Mouse (Mus musculus): ENCODE results near the gene Lrrc25.
"Not testable (repeated sequence)": the region's sequence is repeated elsewhere in the genome, so short reads cannot be mapped to it uniquely, and the experiment has no call there.

Lrrc25 gene

DNA sequence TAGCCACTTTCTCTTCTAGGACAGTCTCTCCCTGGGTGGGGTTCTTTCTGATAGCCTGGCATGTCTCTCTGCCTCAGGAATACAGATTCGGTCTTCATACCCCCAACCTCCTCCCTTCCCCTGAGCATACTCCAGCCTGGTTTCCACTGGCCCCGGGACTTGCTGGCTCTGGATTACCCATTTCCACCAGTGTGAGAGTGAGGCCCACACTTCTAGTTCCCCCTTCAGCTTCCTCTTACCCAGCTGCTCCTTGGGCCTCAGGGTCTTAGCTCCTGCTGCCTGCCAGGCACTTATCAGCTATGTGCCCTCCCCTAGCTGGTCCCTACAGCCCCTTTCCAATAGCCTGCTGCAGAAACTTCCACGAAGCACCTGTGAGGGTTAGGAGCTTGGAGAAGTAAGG, at the start of gene Lrrc25:
Lrrc25 (plus strand) TSS at position 262 of the 400 bp plus-strand sequence.
- no peak for DNase-seq

DNA sequence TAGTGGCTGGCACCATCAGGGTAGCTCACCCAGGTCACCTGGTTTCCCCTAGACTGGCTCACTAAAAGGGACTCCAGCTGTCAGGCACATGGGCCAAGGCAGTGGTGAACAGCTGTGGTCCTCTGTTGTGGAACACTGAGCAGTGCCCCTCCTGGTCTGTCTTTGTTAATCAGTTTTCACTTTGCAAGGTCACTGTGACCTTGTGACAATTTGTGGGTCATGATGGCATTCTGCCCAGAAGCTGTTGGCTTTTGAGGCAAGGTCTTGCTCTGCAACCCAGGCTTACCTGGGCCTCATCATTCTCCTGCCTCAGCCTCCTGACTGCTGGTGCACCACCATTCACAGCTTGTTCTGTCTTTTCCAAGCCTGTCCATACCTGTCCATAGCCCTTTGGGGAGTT, 45.6 kb upstream of the Lrrc25 start:
- DNase-seq: no peak

DNA sequence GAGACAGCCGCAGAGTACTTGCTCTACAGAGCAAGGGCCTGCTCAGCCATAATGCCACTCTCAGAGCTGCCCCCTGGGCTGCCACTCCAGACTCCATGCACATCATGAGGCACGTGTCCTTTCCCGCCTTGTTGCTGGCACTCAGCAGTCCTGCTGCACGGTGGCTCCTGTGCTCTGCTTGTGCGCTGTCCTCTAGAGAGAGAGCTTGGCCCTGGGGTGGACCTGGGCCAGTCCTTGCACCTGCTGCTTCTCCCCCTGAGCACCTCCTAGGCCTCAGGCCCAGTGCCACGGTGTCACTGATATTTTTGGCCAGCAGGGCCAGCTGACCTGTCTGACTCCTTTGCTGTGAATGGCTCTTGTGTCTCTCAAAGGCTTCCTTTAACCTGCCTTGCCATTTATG, 45.0 kb upstream of the Lrrc25 start:
- no peak for DNase-seq

DNA sequence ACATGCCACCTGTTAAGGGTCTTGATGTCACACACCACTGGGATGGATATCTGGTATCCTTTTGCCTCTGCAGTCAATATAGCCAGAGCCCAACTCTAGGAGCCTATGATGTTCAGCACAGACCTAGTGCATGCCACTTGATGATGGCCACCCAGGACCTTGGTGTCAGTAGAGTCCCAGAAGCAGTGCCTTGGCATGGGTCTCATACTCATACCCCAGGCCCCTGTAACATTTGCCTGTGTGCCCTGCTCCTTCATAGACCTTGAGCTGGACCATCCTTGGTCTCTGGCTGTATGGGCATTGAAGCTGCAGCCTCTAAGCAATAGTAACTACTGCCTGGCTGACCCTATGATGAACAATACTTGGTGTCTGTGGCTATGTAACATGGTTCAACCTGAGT, 41.7 kb upstream of the Lrrc25 start:
- DNase-seq: no peak

GRCm38 (mm10) chr8:70574915-70575314, 41.0 kb upstream of the Lrrc25 start:
- DNase-seq: peak; percentile 83

- DNase-seq: no peak
These were observed 38.7 kb upstream of the Lrrc25 start for GRCm38 (mm10) chr8:70577207-70577606.

- DNase-seq: peak; percentile 57
These were observed 32.2 kb upstream of the Lrrc25 start for GRCm38 (mm10) chr8:70583476-70584387.

- DNase-seq: no peak
These were observed 31.2 kb upstream of the Lrrc25 start for GRCm38 (mm10) chr8:70584606-70585257.

- DNase-seq: peak; percentile 67
These were observed 30.7 kb upstream of the Lrrc25 start for GRCm38 (mm10) chr8:70585258-70585652.

DNA sequence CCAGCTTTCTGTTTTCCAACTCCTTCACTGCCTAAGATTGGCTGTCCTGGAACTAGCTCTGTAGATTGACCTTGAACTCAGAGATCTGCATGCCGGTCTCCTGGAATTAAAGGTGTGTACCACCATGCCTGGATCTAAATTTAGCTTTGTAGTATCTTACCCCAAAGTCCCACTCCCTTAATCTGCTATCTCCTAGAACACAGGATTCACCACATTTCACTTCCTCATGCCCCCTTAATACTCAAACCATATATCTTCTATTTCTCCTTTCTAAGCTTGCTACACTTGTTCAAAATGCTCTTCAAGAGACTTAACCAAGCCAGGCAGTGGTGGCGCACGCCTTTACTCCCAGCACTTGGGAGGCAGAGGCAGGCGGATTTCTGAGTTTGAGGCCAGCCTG, 28.0 kb upstream of the Lrrc25 start:
- DNase-seq: not testable (repeated sequence)

- no peak for DNase-seq
These were observed 24.4 kb upstream of the Lrrc25 start for GRCm38 (mm10) chr8:70591569-70591968.

DNA sequence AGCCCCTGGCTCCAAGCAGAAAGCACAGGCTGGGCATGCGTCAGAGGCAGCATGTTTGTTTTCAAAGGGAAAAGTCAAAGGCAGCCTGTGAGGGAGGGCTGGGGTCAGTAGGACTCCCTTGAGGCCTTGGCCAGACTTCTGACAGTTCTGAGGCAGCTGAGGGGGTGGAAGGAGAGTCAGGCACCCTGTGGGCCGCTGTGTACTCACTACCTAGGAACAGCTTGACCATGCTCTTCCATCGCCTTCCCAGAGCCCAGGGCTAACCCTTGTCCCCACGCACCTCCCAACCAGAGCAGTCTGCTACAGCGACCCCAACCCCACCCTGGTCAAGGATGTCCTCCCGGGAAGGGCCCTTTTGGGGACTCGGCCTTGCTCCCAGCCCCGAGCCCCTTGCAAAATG, 22.8 kb upstream of the Lrrc25 start:
- DNase-seq: peak; percentile 58

- peak; percentile 92 for DNase-seq
These were observed 21.9 kb upstream of the Lrrc25 start, which contains the start of gene Isyna1 for GRCm38 (mm10) chr8:70593961-70594609. Gene Isyna1 (plus strand): TSS chr8:70594373.

- peak; percentile 59 for DNase-seq
These were observed 21.1 kb upstream of the Lrrc25 start for GRCm38 (mm10) chr8:70594621-70595564.

DNA sequence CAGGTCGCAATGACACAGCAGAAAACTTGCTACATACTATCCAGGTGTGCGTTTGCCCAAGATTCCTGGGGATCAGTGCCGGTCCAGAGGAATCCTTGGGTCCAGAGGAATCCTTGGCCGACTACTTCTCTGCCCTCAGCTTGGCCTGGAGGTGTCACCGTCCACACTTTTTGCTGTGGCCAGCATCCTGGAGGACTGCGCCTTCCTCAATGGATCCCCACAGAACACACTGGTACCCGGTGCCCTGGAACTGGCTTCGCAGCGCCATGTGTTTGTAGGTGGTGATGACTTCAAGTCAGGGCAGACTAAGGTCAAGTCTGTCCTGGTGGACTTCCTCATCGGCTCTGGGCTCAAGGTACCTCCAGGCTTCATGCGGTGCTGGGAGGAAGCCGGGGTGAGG, 20.1 kb upstream of the Lrrc25 start:
- DNase-seq: no peak

DNA sequence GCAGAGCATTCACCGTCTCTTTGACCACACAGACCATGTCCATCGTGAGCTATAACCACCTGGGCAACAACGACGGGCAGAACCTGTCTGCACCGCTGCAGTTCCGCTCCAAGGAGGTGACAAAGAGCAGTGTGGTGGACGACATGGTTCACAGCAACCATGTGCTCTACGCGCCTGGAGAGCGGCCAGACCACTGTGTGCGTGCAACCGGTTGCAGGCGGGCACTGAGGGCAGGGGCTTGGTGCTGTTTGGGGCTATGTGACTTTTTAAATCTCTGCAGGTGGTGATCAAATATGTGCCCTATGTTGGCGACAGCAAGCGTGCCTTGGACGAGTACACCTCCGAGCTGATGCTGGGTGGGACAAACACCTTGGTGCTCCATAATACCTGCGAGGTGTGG, 19.7 kb upstream of the Lrrc25 start:
- no peak for DNase-seq

GRCm38 (mm10) chr8:70596775-70597416, 19.1 kb upstream of the Lrrc25 start:
- no peak for DNase-seq

- DNase-seq: no peak
These were observed 18.3 kb upstream of the Lrrc25 start for GRCm38 (mm10) chr8:70597417-70598272.

DNA sequence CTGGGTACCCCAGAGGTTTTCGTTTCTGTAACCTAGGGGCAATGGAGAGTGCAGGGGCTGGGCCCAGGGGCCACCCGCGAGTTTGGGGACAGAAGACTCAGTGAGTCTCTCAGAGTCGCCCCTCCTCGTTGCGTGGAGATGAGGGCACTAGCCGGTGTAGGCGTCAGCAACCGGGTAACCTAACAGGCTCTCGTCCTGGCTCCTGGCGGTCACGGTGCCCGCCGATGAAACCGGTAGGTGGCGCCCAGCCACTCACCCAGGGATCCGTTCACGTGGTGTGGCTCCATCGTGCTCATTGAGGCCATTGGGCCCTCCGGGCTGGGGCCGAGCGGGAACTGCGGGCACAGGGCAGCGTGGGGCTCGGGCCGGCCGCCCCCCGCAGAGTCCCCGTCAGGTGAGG, 17.7 kb upstream of the Lrrc25 start:
- peak; percentile 86 for DNase-seq

DNA sequence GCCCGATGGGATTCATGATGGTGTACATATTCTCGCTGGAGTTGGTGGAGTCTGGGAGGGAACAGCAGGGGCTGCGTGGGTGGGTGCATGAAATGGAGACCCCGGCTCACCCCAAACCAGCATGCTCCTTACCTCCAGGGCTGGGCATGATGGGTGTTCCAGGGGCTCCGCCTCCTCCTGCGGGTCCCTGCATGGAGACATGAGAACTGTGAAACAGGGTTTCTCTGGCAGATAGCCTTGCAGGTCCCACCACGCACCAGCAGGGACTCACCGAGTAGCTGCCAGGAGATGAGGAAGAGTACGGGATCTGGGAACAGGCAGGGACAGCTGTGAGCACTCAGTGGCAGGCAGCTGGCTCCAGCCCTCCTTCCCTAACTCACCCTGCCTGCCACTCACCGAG, 17.2 kb upstream of the Lrrc25 start:
- no peak for DNase-seq

All from kidney, adult 11 months (tissue).